Mouse (Mus musculus) limb, embryonic 11.5 days (tissue): ENCODE data around the gene Cyp24a1. TPM values are rescaled to one million over a fixed set of nuclear protein-coding genes. Genes with fewer than 3 reads are reported as not detected.

Experiments
- ATAC-seq: fragments of 200-750 bp; cut with Nextera tagmentation; 2 replicates; pipeline ENCODE4 v1.8.0; 2017; ENCODE audit warnings: low read depth; ENCODE audit not compliant: insufficient number of reproducible peaks, low FRiP score, low TSS enrichment
- DNase-seq: peaks from one replicate; pipeline ENCODE4 v3.0.0-alpha.2; 2015; ENCODE audit warnings: low spot score
- H3K27ac ChIP-seq: fragments of 300-500 bp; sonication (generic); replicated peaks from 2 replicates; pipeline ENCODE4 v1.5.1; 2014; ENCODE audit warnings: low read depth, mild to moderate bottlenecking, low read length
- H3K27me3 ChIP-seq: fragments of 300-500 bp; sonication (generic); 2 replicates; pipeline ENCODE4 v1.6.1; 2014; ENCODE audit warnings: mild to moderate bottlenecking, low read length, mixed read lengths; ENCODE audit not compliant: control insufficient read depth, insufficient read depth
- H3K36me3 ChIP-seq: fragments of 300-500 bp; sonication (generic); 2 replicates; pipeline ENCODE4 v1.6.1; 2014; ENCODE audit warnings: mild to moderate bottlenecking, low read length, moderate library complexity, mixed read lengths; ENCODE audit not compliant: control insufficient read depth, insufficient read depth
- H3K4me1 ChIP-seq: fragments of 300-500 bp; sonication (generic); 2 replicates; pipeline ENCODE4 v1.6.1; 2014; ENCODE audit warnings: low read length, mixed read lengths; ENCODE audit not compliant: control insufficient read depth, insufficient read depth
- H3K4me2 ChIP-seq: fragments of 300-500 bp; sonication (generic); 2 replicates; pipeline ENCODE4 v1.6.1; 2014; ENCODE audit warnings: low read depth, mild to moderate bottlenecking, moderate library complexity; ENCODE audit not compliant: severe bottlenecking
- H3K4me3 ChIP-seq: fragments of 300-500 bp; sonication (generic); 2 replicates; pipeline ENCODE4 v1.5.1; 2014; ENCODE audit warnings: low read depth, low read length
- H3K9ac ChIP-seq: fragments of 300-500 bp; sonication (generic); 2 replicates; pipeline ENCODE4 v1.6.1; 2014; ENCODE audit warnings: mild to moderate bottlenecking, low read length
- H3K9me3 ChIP-seq: fragments of 300-500 bp; sonication (generic); 2 replicates; pipeline ENCODE4 v1.6.1; 2016; ENCODE audit warnings: low read length; ENCODE audit not compliant: control insufficient read depth
- WGBS: fragments of 180-500 bp; shearing (Covaris S2); extraction: QIAGEN DNeasy Blood & Tissue Kit; methylation state at CpG from one replicate; pipeline ENCODE4 v1.1.7; 2014; 5-methylcytosine and 5-hydroxymethylcytosine counted together
- polyA plus RNA-seq: library from polyadenylated mRNA; unstranded; fragments of >200 nt; fragmentation: Nextera tagmentation; extraction: Ambion mirVana; gene quantifications from 2 replicates; pipeline ENCODE4 v1.2.1, GENCODE M21; 2014

The Cyp24a1 gene
- not detected in 2 replicates for polyA plus RNA-seq

GRCm38 (mm10) chr2:170497091-170497566, at the start of gene Cyp24a1:
TSS of gene Cyp24a1 (minus strand) at chr2:170497145.
- Histone ChIP-seq H3K4me3 (peak within 1 kb of the TSS; percentile 28), H3K4me2 (peak within 1 kb of the TSS; percentile 52), H3K36me3 (no peaks in the 10 kb centered on the region), H3K9ac (no peak within 1 kb of the TSS), H3K9me3 (no peaks in the 10 kb centered on the region), H3K27me3 (peaks cover 45% of the 10 kb centered on the region), H3K4me1 (peaks cover 12% of the 10 kb centered on the region; the same call in 1 of the 2 replicates), H3K27ac (no peak within 1 kb of the TSS)
- no peak for ATAC-seq
- WGBS = under 1% methylated on average over 26 of the region's 36 CpGs
- DNase-seq = peak; percentile 73

GRCm38 (mm10) chr2:170545745-170546144, 48.8 kb upstream of the Cyp24a1 start:
- WGBS = 29% methylated on average over 4 of the region's 4 CpGs
- no peak overlapping the region for H3K27ac ChIP-seq
- H3K36me3 ChIP-seq = no peaks in the 10 kb centered on the region
- no peaks in the 10 kb centered on the region for H3K9me3 ChIP-seq
- ATAC-seq (no peak), DNase-seq (no peak)
- H3K4me1 ChIP-seq = peaks cover 16% of the 10 kb centered on the region
- no peak overlapping the region for H3K4me3 ChIP-seq
- no peaks in the 10 kb centered on the region for H3K27me3 ChIP-seq
- H3K9ac ChIP-seq = no peak overlapping the region
- no peak overlapping the region for H3K4me2 ChIP-seq

GRCm38 (mm10) chr2:170544950-170545349, 48.0 kb upstream of the Cyp24a1 start:
- H3K4me1 ChIP-seq = peaks cover 16% of the 10 kb centered on the region

GRCm38 (mm10) chr2:170544159-170544558, 47.2 kb upstream of the Cyp24a1 start:
- Histone ChIP-seq H3K4me3 (no peak overlapping the region), H3K4me2 (no peak overlapping the region), H3K27me3 (no peaks in the 10 kb centered on the region), H3K36me3 (no peaks in the 10 kb centered on the region), H3K27ac (no peak overlapping the region), H3K4me1 (peaks cover 16% of the 10 kb centered on the region), H3K9ac (no peak overlapping the region), H3K9me3 (no peaks in the 10 kb centered on the region)
- ATAC-seq (no peak), DNase-seq (no peak)
- WGBS = 62% methylated on average over 3 of the region's 3 CpGs

More at GRCm38 (mm10) chr2:170544950-170545349, 48.0 kb upstream of the Cyp24a1 start:
- DNase-seq (no peak), ATAC-seq (no peak)
- Histone ChIP-seq H3K27ac (no peak overlapping the region), H3K36me3 (no peaks in the 10 kb centered on the region), H3K27me3 (no peaks in the 10 kb centered on the region), H3K4me2 (no peak overlapping the region), H3K4me3 (no peak overlapping the region), H3K9me3 (no peaks in the 10 kb centered on the region), H3K9ac (no peak overlapping the region)
- 88% methylated on average over 7 of the region's 7 CpGs for WGBS

- Histone ChIP-seq H3K4me3 (no peak overlapping the region), H3K4me1 (peaks cover 16% of the 10 kb centered on the region), H3K9ac (no peak overlapping the region), H3K9me3 (no peaks in the 10 kb centered on the region), H3K27ac (no peak overlapping the region), H3K4me2 (no peak overlapping the region), H3K27me3 (no peaks in the 10 kb centered on the region), H3K36me3 (no peaks in the 10 kb centered on the region)
- ATAC-seq (no peak), DNase-seq (no peak)
- WGBS = 83% methylated on average over 4 of the region's 5 CpGs
Measured at GRCm38 (mm10) chr2:170543625-170544024, 46.7 kb upstream of the Cyp24a1 start.

GRCm38 (mm10) chr2:170539211-170539610, 42.3 kb upstream of the Cyp24a1 start:
- 85% methylated on average over 9 of the region's 9 CpGs for WGBS
- H3K27me3 ChIP-seq = no peaks in the 10 kb centered on the region
- no peak overlapping the region for H3K9ac ChIP-seq
- no peak overlapping the region for H3K27ac ChIP-seq
- ATAC-seq (no peak), DNase-seq (no peak)
- 0 out of 2 replicates have a peak, but pooled peaks cover 2% of the 10 kb centered on the region for H3K4me1 ChIP-seq
- H3K4me2 ChIP-seq = no peak overlapping the region
- no peak overlapping the region for H3K4me3 ChIP-seq
- H3K9me3 ChIP-seq = no peaks in the 10 kb centered on the region
- no peaks in the 10 kb centered on the region for H3K36me3 ChIP-seq

GRCm38 (mm10) chr2:170535841-170536240, 38.9 kb upstream of the Cyp24a1 start:
- Histone ChIP-seq H3K4me2 (no peak overlapping the region), H3K27me3 (no peaks in the 10 kb centered on the region), H3K4me3 (no peak overlapping the region), H3K9me3 (no peaks in the 10 kb centered on the region), H3K9ac (no peak overlapping the region), H3K4me1 (0 out of 2 replicates have a peak, but pooled peaks cover 2% of the 10 kb centered on the region), H3K36me3 (no peaks in the 10 kb centered on the region), H3K27ac (no peak overlapping the region)
- DNase-seq (no peak), ATAC-seq (no peak)

- H3K4me2 ChIP-seq = no peak overlapping the region
- no peak for ATAC-seq
- WGBS = 91% methylated on average over 11 of the region's 11 CpGs
Measured at GRCm38 (mm10) chr2:170534803-170535174, 37.8 kb upstream of the Cyp24a1 start.

More at GRCm38 (mm10) chr2:170534803-170535174, 37.8 kb upstream of the Cyp24a1 start:
- H3K27me3 ChIP-seq = no peaks in the 10 kb centered on the region
- H3K4me3 ChIP-seq = no peak overlapping the region
- no peaks in the 10 kb centered on the region for H3K9me3 ChIP-seq
- H3K36me3 ChIP-seq = no peaks in the 10 kb centered on the region
- H3K9ac ChIP-seq = no peak overlapping the region
- no peak for DNase-seq
- no peak overlapping the region for H3K27ac ChIP-seq
- H3K4me1 ChIP-seq = 0 out of 2 replicates have a peak, but pooled peaks cover 2% of the 10 kb centered on the region
